Comparison of ENCODE assay signal across 23 mouse cellular contexts in the genomic region with DNA sequence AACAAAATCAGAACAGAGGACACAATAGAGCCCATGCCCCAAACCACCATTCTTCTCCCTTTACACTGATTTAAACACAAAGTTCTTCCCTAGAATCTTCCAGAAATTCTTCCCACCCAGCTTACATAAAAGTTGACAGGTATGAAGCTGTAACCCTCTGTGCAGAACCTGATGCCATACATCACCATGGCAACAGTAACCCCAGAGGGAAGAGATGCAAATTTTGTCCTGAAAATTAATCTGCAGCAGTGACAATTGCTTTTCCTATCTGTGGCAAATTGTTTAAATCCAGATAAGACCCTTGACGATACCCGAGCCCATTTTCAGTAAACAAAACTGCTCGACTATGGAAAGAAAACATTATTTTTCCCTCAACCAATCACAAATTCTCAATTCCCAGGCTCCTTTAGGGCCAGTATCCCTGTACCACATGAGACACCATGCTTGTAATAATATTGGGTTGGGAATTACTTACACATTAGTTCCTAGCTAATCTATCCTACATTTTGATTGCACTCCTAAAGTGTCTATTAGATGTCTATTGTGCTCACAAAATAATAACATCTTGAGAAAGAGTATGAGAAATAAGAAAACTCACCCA. TPM values are rescaled to one million over a fixed set of nuclear protein-coding genes. Genes with fewer than 3 reads are reported as not detected.
A peak's percentile ranks its signal among the peaks of the same experiment; 100 is the strongest.
DNase-seq lines count a peak whose midpoint lies in the region; ATAC-seq and TF ChIP-seq lines count a peak whose summit lies in the region.
"Had no signal": no experiment of that assay in that cellular context is flagged by ENCODE, and none has a peak within 500 bp of the region (broad histone marks: within the 10 kb centered on the region; RNA-seq: fewer than 3 reads in every experiment).

No protein-coding gene starts in this region.

- H3K27ac ChIP-seq in midbrain, embryonic 12.5 days (replicated peaks): no peak overlapping the region
- no peak overlapping the region for H3K27ac ChIP-seq in midbrain, embryonic 11.5 days (ENCODE audit: low read depth, low read length)
- 0 out of 2 replicates have a peak overlapping the region, but pooled peaks have one; percentile 31 for H3K27ac ChIP-seq in forebrain, postnatal 0 days (ENCODE audit: low read depth, low read length)
- H3K27ac ChIP-seq in hindbrain, embryonic 16.5 days (ENCODE audit: low read depth, low read length): peak overlapping the region; percentile 54; the same call in 1 of the 2 replicates
- H3K27ac ChIP-seq in neural tube, embryonic 15.5 days (replicated peaks): peak overlapping the region; percentile 63
- H3K27ac ChIP-seq: limb, embryonic 10.5 days had no signal

- no peaks in the 10 kb centered on the region for H3K9me3 ChIP-seq in midbrain, embryonic 12.5 days
- H3K9me3 ChIP-seq in midbrain, embryonic 11.5 days (ENCODE audit: control insufficient read depth, low read length): no peaks in the 10 kb centered on the region
- H3K9me3 ChIP-seq in forebrain, postnatal 0 days (ENCODE audit: low read length): no peaks in the 10 kb centered on the region
- H3K9me3 ChIP-seq in hindbrain, embryonic 16.5 days (ENCODE audit: control insufficient read depth, low read length): no peaks in the 10 kb centered on the region
- no peaks in the 10 kb centered on the region for H3K9me3 ChIP-seq in neural tube, embryonic 15.5 days (replicated peaks)
- H3K9me3 ChIP-seq: heart, embryonic 12.5 days; limb, embryonic 10.5 days; megakaryocyte, embryonic 14.5 days had no signal

- no peaks in the 10 kb centered on the region for H3K27me3 ChIP-seq in midbrain, embryonic 12.5 days
- H3K27me3 ChIP-seq in midbrain, embryonic 11.5 days (ENCODE audit: control insufficient read depth, insufficient read depth, low read length): no peaks in the 10 kb centered on the region
- H3K27me3 ChIP-seq in forebrain, postnatal 0 days (ENCODE audit: insufficient read depth, low read length): no peaks in the 10 kb centered on the region
- H3K27me3 ChIP-seq in hindbrain, embryonic 16.5 days (replicated peaks; ENCODE audit: control insufficient read depth, insufficient read depth, low read length): no peaks in the 10 kb centered on the region
- no peaks in the 10 kb centered on the region for H3K27me3 ChIP-seq in neural tube, embryonic 15.5 days (replicated peaks)
- H3K27me3 ChIP-seq: heart, embryonic 12.5 days; megakaryocyte, embryonic 14.5 days had no signal

- WGBS in midbrain, embryonic 12.5 days: 52% methylated on average over 3 of the region's 3 CpGs
- 67% methylated on average over 3 of the region's 3 CpGs for WGBS in midbrain, embryonic 11.5 days
- WGBS in forebrain, postnatal 0 days: 56% methylated on average over 3 of the region's 3 CpGs
- WGBS in hindbrain, embryonic 16.5 days: 29% methylated on average over 3 of the region's 3 CpGs
- 32% methylated on average over 3 of the region's 3 CpGs for WGBS in neural tube, embryonic 15.5 days

- H3K4me3 ChIP-seq in midbrain, embryonic 12.5 days: no peak overlapping the region
- H3K4me3 ChIP-seq in midbrain, embryonic 11.5 days (ENCODE audit: low read depth, low read length): no peak overlapping the region
- no peak overlapping the region for H3K4me3 ChIP-seq in forebrain, postnatal 0 days (ENCODE audit: low read depth, low read length)
- H3K4me3 ChIP-seq in hindbrain, embryonic 16.5 days (ENCODE audit: low read length): no peak overlapping the region
- no peak overlapping the region for H3K4me3 ChIP-seq in neural tube, embryonic 15.5 days (replicated peaks)
- H3K4me3 ChIP-seq: erythroblast, embryonic 14.5 days; heart, embryonic 12.5 days; limb, embryonic 10.5 days; megakaryocyte, embryonic 14.5 days; myocyte had no signal

- ATAC-seq in midbrain, embryonic 12.5 days (ENCODE audit: low FRiP score, low read depth): 0 out of 2 replicates have a peak, but pooled peaks have one; percentile 34
- ATAC-seq in midbrain, embryonic 11.5 days (ENCODE audit: low FRiP score): no peak
- peak; percentile 83 for ATAC-seq in forebrain, postnatal 0 days
- peak; percentile 79 for ATAC-seq in hindbrain, embryonic 16.5 days
- peak; percentile 76 for ATAC-seq in neural tube, embryonic 15.5 days (ENCODE audit: low FRiP score)
- ATAC-seq: intestine, embryonic 16.5 days had no signal

- no peak overlapping the region for H3K9ac ChIP-seq in midbrain, embryonic 12.5 days (replicated peaks)
- no peak overlapping the region for H3K9ac ChIP-seq in midbrain, embryonic 11.5 days (ENCODE audit: low read length)
- no peak overlapping the region for H3K9ac ChIP-seq in forebrain, postnatal 0 days
- no peak overlapping the region for H3K9ac ChIP-seq in hindbrain, embryonic 16.5 days (ENCODE audit: low read depth, low read length)
- H3K9ac ChIP-seq in neural tube, embryonic 15.5 days (replicated peaks): no peak overlapping the region
- H3K9ac ChIP-seq: heart, embryonic 12.5 days had no signal

- TF ChIP-seq CTCF in forebrain, postnatal 0 days (IDR thresholded peaks at IDR 0.05; ENCODE audit: low read depth): no peak

- no peak overlapping the region for H3K4me2 ChIP-seq in midbrain, embryonic 12.5 days (replicated peaks)
- no peak overlapping the region for H3K4me2 ChIP-seq in midbrain, embryonic 11.5 days
- no peak overlapping the region for H3K4me2 ChIP-seq in forebrain, postnatal 0 days (ENCODE audit: low read depth)
- H3K4me2 ChIP-seq in hindbrain, embryonic 16.5 days (ENCODE audit: low read length): no peak overlapping the region
- H3K4me2 ChIP-seq in neural tube, embryonic 15.5 days: no peak overlapping the region
- H3K4me2 ChIP-seq: heart, embryonic 12.5 days had no signal

- H3K36me3 ChIP-seq in midbrain, embryonic 12.5 days: no peaks in the 10 kb centered on the region
- no peaks in the 10 kb centered on the region for H3K36me3 ChIP-seq in midbrain, embryonic 11.5 days (ENCODE audit: control insufficient read depth, insufficient read depth, low read length)
- H3K36me3 ChIP-seq in forebrain, postnatal 0 days (ENCODE audit: insufficient read depth): no peaks in the 10 kb centered on the region
- H3K36me3 ChIP-seq in hindbrain, embryonic 16.5 days (ENCODE audit: control insufficient read depth, insufficient read depth, low read length): no peaks in the 10 kb centered on the region
- no peaks in the 10 kb centered on the region for H3K36me3 ChIP-seq in neural tube, embryonic 15.5 days
- H3K36me3 ChIP-seq: heart, embryonic 12.5 days; limb, embryonic 10.5 days had no signal

- H3K4me1 ChIP-seq in midbrain, embryonic 12.5 days: peaks cover 10% of the 10 kb centered on the region
- H3K4me1 ChIP-seq in midbrain, embryonic 11.5 days (ENCODE audit: control insufficient read depth, insufficient read depth, low read length): peaks cover 3% of the 10 kb centered on the region; the same call in 1 of the 2 replicates
- H3K4me1 ChIP-seq in forebrain, postnatal 0 days (ENCODE audit: insufficient read depth): no peaks in the 10 kb centered on the region
- H3K4me1 ChIP-seq in hindbrain, embryonic 16.5 days (ENCODE audit: control insufficient read depth, insufficient read depth, low read depth, low read length): peaks cover 13% of the 10 kb centered on the region
- H3K4me1 ChIP-seq in neural tube, embryonic 15.5 days: peaks cover 15% of the 10 kb centered on the region
- H3K4me1 ChIP-seq: megakaryocyte, embryonic 14.5 days had no signal

- DNase-seq in midbrain, embryonic 11.5 days (ENCODE audit: low spot score, missing footprints): no peak
- no peak for DNase-seq in forebrain, postnatal 0 days
- DNase-seq in urinary bladder, postnatal 14 days (ENCODE audit: low spot score): no peak
- no peak for DNase-seq in adrenal gland, postnatal 10 days
- DNase-seq: adrenal gland, adult 2 months; cerebellum, adult 11 months; cerebellum, postnatal 14 days; gastrocnemius, postnatal 10 days; heart, adult 11 months; heart, postnatal 36 days; lung, adult 18-20 months; right cerebral cortex, postnatal 4 days; thymus, postnatal 14 days had no signal

RNA-seq across cellular contexts. Expression of a gene that starts 52.6 kb away (rescaled TPM):
- 0.90 and 1.1 TPM in 2 replicates for polyA plus RNA-seq in midbrain, embryonic 12.5 days (2016; fragmentation: Nextera tagmentation; extraction: Ambion mirVana)
- 0.90 and 0.91 TPM in 2 replicates for polyA plus RNA-seq in midbrain, embryonic 11.5 days (2014; fragmentation: Nextera tagmentation; extraction: Ambion mirVana)
- total RNA-seq in forebrain, postnatal 0 days (2014; rRNA removed): 0.05 TPM in 1 of 2 replicates, not detected in the other
- polyA plus RNA-seq in forebrain, postnatal 0 days (2015; fragmentation: Nextera tagmentation; extraction: Ambion mirVana): 0.16 and 0.22 TPM in 2 replicates
- 0.73 and 0.95 TPM in 2 replicates for polyA plus RNA-seq in hindbrain, embryonic 16.5 days (2015; fragmentation: Nextera tagmentation; extraction: Ambion mirVana)
- polyA plus RNA-seq in neural tube, embryonic 15.5 days (2015; fragmentation: Nextera tagmentation; extraction: Ambion mirVana): 0.22 and 0.36 TPM in 2 replicates
- total RNA-seq in adrenal gland, postnatal 10 days (2021): under 1 TPM; 0.12 to 0.15 TPM
- total RNA-seq: adrenal gland, adult 2 months had no signal
- polyA plus RNA-seq: adrenal gland, adult 2 months; erythroblast, embryonic 14.5 days; large intestine, adult 2 months; myocyte had no signal

Comparison
In these comparisons a context has a peak if more than half of its experiments do, and no peak if none do; other contexts are left out.
1. H3K27ac ChIP-seq: peak in forebrain, postnatal 0 days (single experiment), hindbrain, embryonic 16.5 days (single experiment) and neural tube, embryonic 15.5 days (single experiment); none in midbrain, embryonic 12.5 days (single experiment) and midbrain, embryonic 11.5 days (single experiment).